Mouse (Mus musculus): ENCODE results near the gene Taar7f.
"Not testable (repeated sequence)": the region's sequence is repeated elsewhere in the genome, so short reads cannot be mapped to it uniquely, and the experiment has no call there.

The Taar7f gene

DNA sequence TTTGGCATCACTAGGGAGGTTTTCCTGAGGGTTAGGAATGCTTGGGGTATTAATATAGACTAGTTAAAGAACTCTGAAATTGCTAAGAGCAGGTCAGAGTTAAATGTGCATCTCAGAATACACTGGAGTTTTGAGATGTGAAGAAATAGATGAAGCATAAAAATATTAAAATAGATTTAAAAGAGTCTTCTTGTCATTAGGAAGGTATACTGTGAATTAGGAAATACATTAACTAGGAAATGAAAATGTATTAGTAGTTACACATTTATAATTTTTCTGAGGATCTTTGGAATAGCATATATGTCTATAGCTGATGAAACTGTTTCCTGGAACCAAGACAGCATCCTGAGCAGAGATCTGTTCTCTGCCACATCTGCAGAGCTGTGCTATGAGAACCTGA lies at the start of gene Taar7f:
Gene Taar7f, plus strand, starts transcription at position 301 of the 400 bp plus-strand sequence.
- no peak for DNase-seq

DNA sequence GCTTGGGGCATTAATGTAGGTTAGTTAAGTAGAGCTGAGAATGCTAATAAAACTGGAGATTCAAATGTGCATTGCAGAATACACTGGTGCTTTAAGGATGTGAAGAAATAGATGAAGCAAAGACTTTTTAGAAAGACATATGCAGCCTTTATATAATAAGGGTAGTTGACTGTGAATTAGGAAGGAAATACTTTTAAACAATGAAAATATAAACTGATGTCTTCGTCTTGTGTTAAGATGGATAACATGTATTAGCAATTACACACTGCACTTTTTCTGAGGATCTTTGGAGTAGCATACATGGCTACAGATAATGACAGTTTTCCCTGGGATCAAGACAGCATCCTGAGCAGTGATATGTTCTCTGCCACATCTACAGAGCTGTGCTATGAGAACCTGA lies 49.7 kb upstream of the Taar7f start, which contains the start of gene Taar7b:
Gene Taar7b, plus strand, starts transcription at position 301 of the 400 bp plus-strand sequence.
- DNase-seq, result no peak

DNA sequence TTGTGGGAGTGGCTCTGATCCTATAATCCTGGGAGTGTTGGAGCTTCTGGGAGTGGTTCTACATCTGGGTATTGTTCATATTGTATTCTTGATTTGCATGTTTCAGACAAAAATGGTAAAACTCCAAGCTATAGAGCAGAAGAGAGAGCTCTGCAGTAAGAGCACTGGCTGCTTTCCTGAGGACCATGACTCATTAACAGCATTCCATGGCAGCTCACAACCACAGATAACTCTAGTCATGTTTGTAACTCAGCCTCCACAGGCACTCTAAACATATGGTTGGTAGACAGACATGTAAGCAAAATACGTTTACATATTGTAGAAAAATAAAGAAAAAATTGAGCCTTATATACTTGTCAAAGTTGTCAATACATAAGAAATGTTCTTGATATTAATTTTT lies 42.9 kb upstream of the Taar7f start:
- no peak for DNase-seq

DNA sequence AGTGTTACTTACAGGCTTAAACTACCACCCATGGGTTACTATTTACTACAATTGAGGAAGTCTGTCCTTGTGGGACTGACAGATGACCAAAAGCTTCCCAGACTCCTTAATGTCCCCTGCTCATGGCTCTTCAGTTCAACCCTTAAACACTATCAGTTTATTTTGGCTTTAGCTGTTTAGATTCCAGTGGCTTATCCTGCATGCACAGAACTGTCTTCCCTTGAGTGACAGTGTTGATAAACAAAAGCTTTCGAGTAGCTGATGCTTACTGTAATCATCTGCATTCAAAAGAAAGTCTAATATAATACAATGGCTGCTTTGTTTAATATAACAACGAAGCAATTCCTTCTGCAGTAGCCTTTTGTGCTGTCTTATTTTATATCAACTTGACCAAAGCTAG lies 42.3 kb upstream of the Taar7f start:
- no peak for DNase-seq

DNA sequence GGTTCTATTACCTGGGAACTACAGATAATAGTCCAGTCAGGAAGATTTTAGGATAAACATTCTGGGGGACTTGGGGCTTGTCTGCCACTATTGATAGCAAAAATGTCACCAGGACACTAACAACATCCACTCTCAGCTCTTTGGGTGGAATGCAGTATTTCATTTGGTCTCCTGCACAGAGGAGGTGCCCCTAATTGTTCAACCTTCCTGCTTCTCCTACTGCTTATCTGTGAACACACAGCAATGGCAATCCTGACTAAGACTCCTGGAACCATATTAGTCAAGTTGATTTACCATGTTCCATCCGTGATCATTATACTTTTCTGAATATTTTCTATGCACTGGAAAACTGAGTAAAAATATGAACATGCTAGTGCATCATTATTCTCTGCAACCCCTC lies 41.2 kb upstream of the Taar7f start:
- DNase-seq, result no peak

DNA sequence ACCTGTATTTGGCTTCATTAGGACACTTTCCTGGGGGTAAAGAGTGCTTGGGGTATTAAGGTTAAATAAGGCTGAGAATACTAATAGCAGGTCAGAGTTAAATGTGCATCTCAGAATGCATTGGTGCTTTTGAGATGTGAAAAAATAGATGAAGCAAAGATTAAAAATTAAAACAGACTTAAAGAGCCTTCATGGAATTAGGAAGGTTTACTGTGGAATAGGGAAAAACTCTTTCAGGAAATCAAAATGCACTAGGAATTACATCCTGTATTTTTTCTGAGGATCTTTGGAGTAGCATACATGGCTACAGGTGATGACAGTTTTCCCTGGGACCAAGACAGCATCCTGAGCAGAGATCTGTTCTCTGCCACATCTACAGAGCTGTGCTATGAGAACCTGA lies 22.4 kb upstream of the Taar7f start, which contains the start of gene Taar7d:
Gene Taar7d, plus strand, starts transcription at position 301 of the 400 bp plus-strand sequence.
- no peak for DNase-seq

DNA sequence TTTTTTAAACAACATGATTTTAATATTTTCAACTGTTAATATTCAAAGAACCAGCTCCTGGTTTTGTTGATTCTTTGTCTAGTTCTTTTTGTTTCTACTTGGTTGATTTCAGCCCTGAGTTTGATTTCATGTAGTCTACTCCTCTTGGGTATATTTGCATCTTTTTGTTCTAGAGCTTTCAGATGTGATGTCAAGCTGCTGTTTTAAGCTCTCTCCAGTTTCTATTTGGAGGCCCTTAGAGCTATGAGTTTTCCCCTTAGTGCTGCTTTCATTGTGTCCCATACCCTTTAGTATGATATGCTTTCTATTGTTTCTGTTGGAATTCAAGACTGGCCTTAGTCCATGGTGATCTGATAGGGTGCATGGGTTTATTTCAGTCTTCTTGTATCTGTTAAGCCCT lies 18.0 kb upstream of the Taar7f start:
- no peak for DNase-seq

DNA sequence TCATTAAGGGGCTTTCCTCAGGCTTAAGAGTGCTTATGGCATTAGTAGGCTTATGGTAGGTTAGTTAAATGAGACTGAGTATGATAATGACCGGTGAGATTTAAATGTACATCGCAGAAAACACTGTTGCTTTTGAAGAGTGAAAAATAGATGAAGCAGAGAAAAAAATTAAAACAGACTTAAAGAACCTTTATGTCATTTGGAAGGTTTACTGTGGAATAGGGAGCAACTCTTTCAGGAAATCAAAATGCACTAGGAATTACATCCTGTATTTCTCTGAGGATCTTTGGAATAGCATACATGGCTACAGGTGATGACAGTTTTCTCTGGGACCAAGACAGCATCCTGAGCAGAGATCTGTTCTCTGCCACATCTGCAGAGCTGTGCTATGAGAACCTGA lies 12.0 kb upstream of the Taar7f start, which contains the start of gene Taar7e:
Gene Taar7e, plus strand, starts transcription at position 301 of the 400 bp plus-strand sequence.
- DNase-seq, result no peak

DNA sequence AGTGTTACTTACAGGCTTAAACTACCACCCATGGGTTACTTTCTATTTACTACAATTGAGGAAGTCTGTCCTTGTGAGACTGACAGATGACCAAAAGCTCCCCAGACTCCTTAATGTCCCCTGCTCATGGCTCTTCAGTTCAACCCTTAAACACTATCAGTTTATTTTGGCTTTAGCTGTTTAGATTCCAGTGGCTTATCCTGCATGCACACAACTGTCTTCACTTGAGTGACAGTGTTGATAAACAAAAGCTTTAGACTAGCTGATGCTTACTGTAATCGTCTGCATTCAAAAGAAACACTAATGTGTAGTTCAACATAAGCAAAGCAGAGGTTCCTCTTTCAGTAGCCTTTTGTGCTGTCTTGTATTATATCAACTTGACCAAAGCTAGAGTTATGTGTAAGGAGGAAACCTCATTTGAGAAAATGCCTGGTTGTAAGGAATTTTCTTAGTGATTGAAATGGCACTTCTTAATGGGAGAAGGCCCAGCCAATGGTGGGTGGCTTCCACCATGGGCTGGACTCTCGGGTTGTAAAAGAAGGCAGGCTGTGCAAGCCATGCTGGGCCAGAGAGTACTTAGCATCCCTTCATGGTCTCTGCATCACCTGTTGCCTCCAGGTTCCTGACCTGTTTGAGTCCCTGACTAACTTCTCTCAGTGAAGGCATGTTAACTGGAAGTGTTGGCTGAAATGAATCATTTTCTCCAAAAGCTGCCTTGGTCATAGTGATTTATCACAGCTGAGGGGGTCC lies 9.0 kb upstream of the Taar7f start:
- no peak for DNase-seq

DNA sequence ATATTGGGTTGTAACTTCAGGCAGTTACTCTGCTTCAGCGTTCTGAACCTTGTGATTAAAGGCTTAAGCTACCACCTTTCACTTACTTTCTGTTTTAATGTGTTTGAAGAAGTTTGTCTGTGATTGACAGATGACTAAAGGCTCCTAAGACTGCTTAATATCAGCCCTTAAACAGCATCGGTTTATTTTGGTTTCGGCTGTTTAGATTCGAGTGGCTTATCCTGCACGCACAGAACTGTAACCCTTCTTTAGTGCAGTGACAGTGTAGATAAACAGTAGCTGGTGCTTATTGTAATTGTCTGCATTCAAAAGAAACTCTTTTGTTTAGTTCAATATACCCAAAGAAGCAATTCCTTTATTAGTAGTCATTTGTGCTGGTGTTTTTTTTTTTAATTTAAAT lies 2.7 kb downstream of the Taar7f start:
- DNase-seq, result no peak

DNA sequence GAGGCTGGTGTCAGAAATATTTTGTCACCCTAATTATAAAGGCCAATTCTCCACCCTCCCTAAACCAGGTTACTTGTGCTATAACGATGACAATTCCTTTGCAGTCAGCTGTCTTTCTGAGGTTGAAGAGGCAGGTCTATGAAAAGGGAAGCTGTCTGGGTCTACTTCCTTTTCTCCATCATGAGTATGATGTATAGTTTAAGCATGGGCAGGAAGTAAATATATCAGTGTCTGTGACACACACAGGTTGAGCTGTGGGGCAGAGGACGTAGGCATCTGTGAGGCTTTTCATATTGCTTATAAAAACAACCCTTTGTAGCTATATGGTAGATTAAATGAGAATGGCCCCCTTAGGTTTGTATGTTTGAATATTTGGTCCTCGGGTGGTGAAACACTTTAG lies 9.7 kb downstream of the Taar7f start:
- no peak for DNase-seq

DNA sequence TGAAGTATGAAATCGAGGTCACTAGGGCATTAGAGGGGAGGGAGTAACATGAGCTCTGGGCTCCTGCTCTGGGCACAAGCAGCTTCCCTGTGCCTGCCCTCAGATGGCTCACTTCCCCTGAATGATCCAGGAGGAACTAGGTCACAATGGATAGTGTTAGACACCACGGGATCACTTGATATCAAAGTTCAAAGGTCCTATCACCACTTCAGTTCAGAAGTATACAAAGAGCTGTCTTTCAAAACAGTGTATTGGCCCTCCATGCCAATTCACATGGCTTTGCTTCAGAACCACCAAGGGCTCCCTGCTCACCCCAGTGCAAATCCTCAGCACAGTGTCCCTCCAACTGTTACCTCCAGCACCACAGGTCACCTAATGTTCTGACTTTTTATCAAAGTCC lies 25.4 kb downstream of the Taar7f start:
- DNase-seq, result not testable (repeated sequence)

DNA sequence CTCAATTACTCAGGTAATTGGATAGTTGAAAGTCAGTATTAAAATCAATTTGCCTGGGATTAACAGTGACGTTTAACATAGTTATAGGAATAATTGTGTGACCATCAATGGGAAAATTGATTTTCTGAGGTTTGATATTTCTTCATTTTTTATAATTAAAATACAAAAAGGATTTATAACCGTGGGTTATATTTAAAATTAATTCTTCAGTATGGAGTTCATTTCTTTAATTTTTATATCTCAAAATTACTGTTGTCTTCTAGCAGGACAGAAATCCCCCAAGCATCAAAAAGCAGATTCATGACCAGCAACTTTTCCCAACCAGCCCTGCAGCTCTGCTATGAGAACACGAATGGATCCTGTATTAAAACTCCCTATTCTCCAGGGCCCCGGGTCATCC lies 26.9 kb downstream of the Taar7f start, which contains the start of gene Taar8a:
Gene Taar8a, plus strand, starts transcription at position 301 of the 400 bp plus-strand sequence.
- DNase-seq, result not testable (repeated sequence)

DNA sequence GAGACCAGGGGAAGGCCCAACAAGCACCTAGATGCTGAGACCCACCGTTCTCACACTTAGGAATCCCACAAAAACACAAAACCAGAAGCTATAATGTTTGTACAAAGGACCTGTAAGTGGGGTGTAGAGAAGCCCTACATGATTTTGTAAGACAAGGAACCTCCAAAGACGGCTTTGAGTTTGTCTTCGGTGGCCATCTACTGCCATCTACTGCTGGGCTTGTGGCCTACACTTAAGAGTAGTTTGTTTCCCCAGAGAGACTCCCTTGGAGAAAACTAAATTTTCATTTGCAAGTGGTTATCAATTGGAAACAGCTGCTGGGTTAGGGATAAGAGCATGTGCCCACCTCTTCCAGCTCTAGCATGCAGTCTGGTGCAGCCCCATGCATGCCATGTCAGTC lies 30.9 kb downstream of the Taar7f start:
- DNase-seq, result peak; percentile 11

DNA sequence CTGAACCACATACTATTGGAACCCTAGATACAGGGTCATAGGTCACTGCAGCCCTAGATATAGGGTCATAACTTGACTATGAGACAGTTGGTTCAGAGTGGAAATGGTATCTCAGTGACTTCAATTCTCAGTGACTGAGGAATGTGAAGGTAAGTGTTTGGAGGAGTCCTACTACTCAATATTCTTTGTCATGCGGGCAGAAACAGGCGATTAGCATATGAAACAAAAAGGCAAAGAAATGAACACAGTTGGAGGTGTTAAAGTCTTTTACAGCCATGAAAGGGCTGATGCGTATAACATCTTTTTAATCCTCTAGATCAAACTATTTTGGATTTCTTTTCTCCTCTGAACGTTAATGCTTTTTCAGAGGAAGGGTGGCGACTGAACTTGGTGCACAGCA lies 36.6 kb downstream of the Taar7f start:
- no peak for DNase-seq

DNA sequence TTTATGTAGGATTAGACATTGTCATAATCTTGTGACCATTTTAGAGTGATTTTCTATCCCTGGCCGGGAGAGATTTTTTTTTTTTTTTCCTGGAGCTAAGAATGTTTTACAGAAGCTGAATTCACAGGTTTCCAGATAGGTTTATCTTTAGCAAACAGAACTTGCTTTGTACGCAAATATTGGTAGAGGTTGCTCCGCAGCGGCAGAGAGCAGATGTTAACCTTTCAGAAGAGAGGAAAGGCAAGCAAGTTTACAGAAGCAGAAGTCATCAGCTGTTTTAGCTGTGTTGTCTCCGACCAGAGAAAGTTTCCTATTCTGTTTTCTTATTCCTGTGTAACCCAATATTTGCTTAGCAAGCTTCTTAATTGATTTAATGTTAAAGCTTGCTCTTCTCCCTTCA lies 37.2 kb downstream of the Taar7f start:
- no peak for DNase-seq

DNA sequence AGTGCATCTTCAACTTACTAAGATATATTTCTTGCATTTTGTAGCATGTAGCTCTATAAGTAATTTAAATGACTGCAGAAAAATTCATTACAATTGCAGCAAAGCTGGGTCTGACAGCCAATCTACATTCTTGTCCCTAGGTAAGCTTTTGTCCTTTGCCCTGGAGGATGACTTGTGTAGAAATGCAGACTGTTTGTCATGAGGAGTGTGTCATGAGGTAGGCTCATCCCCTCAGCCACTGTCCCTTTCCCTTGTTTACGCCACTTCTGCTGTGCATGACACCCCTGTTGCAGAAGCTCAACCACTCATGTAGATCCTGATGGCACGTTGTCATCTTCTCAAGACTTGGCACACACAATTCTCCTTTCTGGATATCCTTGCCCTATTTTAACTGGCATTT lies 37.9 kb downstream of the Taar7f start:
- no peak for DNase-seq

DNA sequence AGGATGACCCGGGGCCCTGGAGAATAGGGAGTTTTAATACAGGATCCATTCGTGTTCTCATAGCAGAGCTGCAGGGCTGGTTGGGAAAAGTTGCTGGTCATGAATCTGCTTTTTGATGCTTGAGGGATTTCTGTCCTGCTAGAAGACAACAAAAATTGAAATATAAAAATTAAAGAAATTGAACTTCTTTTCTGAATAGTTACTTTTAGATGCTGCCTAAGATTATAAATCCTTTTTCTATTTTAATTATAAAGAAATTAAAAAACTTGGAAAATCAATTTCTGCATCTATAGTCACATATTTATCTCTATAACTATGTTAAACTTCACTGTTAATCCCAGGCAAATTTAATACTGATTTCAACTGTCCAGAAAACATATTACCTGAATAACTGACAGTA lies 42.9 kb downstream of the Taar7f start, which contains the start of gene Taar8b:
Gene Taar8b, minus strand, starts transcription at position 101 of the 400 bp plus-strand sequence.
- DNase-seq, result no peak

DNA sequence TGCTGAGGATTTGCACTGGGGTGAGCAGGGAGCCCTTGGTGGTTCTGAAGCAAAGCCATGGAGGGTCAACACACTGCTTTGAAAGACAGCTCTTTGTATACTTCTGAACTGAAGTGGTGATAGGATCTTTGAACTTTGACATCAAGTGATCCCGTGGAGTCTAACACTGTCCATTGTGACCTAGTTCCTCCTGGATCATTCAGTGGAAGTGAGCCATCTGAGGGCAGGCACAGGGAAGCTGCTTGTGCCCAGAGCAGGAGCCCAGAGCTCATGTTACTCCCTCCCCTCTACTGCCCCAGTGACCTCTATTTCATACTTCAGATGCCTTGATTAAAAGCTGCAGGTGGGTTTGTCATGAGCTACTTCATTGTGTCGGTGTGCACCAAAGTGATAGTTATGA lies 47.7 kb downstream of the Taar7f start:
- not testable (repeated sequence) for DNase-seq
